Mouse (Mus musculus) cerebellum, adult 2 months (tissue): Measurements from ENCODE around the gene Bdp1.
"Not testable (repeated sequence)": the region's sequence is repeated elsewhere in the genome, so short reads cannot be mapped to it uniquely, and the experiment has no call there.

Experiments
- CTCF ChIP-seq: fragments of 200-500 bp; IDR thresholded peaks from 2 replicates; pipeline ENCODE4 v1.5.1; 2011; ENCODE audit warnings: low read depth, mild to moderate bottlenecking, control low read depth, low read length, moderate library complexity, borderline replicate concordance; ENCODE audit not compliant: insufficient read depth
- POLR2A ChIP-seq: fragments of 200-500 bp; IDR thresholded peaks from 2 replicates; pipeline ENCODE4 v1.6.1; 2011; ENCODE audit warnings: low read length, control low read depth, borderline replicate concordance; ENCODE audit not compliant: insufficient read depth

- TF ChIP-seq CTCF, POLR2A: not testable (repeated sequence)
These were observed 46.1 kb downstream of the Bdp1 start for GRCm38 (mm10) chr13:100057738-100058137.
